Mouse (Mus musculus) C2C12 (cell line): ENCODE measurements at regions not wholly inside any gene's neighbourhood (a gene's known extent, or its start where the extent isn't known, plus 50 kb on each side); places are given as distances from the start of the nearest gene placed in this dataset.

ENCODE experiments used
- H3K27me3 ChIP-seq: one replicate; pipeline ENCODE4 v1.6.1; 2011; ENCODE audit not compliant: control insufficient read depth, insufficient read depth, insufficient read length
- H3K36me3 ChIP-seq: one replicate; pipeline ENCODE4 v1.6.1; 2011; ENCODE audit not compliant: control insufficient read depth, insufficient read depth
- H3K4me3 ChIP-seq: one replicate; pipeline ENCODE4 v1.5.1; 2011; ENCODE audit warnings: mild to moderate bottlenecking, control low read depth; ENCODE audit not compliant: poor library complexity, insufficient read depth, severe bottlenecking
- H3K79me2 ChIP-seq: one replicate; pipeline ENCODE4 v1.6.1; 2011; ENCODE audit not compliant: control insufficient read depth, insufficient read depth
- H3K79me3 ChIP-seq: one replicate; pipeline ENCODE4 v1.6.1; 2011; ENCODE audit warnings: low read depth, control low read depth
- H3ac ChIP-seq: one replicate; pipeline ENCODE3; 2011; ENCODE audit warnings: low read depth; ENCODE audit not compliant: control insufficient read depth, insufficient read length
- CEBPB ChIP-seq: IDR thresholded peaks from one replicate; pipeline ENCODE4 v1.6.1; 2011; ENCODE audit warnings: low read depth, mild to moderate bottlenecking, control low read depth, moderate library complexity
- CTCF ChIP-seq: IDR thresholded peaks from one replicate; pipeline ENCODE4 v1.5.1; 2011; ENCODE audit not compliant: control insufficient read depth, insufficient read depth, insufficient read length
- FOSL1 ChIP-seq: IDR thresholded peaks from one replicate; pipeline ENCODE4 v1.8.0; 2011; ENCODE audit warnings: mild to moderate bottlenecking, low read length; ENCODE audit not compliant: poor library complexity, insufficient read depth, severe bottlenecking
- MAX ChIP-seq: IDR thresholded peaks from one replicate; pipeline ENCODE4 v1.6.1; 2011; ENCODE audit warnings: mild to moderate bottlenecking, control low read depth
- MYOD1 ChIP-seq: IDR thresholded peaks from one replicate; pipeline ENCODE4 v1.6.1; 2011; ENCODE audit warnings: low read depth; ENCODE audit not compliant: control insufficient read depth, insufficient read length
- MYOG ChIP-seq: IDR thresholded peaks from one replicate; pipeline ENCODE4 v1.6.1; 2011; ENCODE audit not compliant: control insufficient read depth, insufficient read length; ENCODE audit errors: extremely low read depth
- USF1 ChIP-seq: IDR thresholded peaks from one replicate; pipeline ENCODE4 v1.6.1; 2011; ENCODE audit warnings: low read depth, mild to moderate bottlenecking, control low read depth, moderate library complexity

GRCm38 (mm10) chr5:106392213-106392612, 65.8 kb downstream of the Barhl2 start:
- H3K79me3 ChIP-seq, result no peaks in the 10 kb centered on the region
- no peak overlapping the region for H3ac ChIP-seq
- TF ChIP-seq MYOD1, result no peak
- no peak for TF ChIP-seq CEBPB
- TF ChIP-seq FOSL1, result no peak
- TF ChIP-seq MYOG, result no peak
- TF ChIP-seq MAX, result no peak
- no peak for TF ChIP-seq USF1
- TF ChIP-seq CTCF, result no peak
- H3K36me3 ChIP-seq, result no peaks in the 10 kb centered on the region
- no peaks in the 10 kb centered on the region for H3K27me3 ChIP-seq
- H3K4me3 ChIP-seq, result no peak overlapping the region
- H3K79me2 ChIP-seq, result no peaks in the 10 kb centered on the region

- H3K36me3 ChIP-seq, result no peaks in the 10 kb centered on the region
- no peak for TF ChIP-seq CEBPB
Measured at GRCm38 (mm10) chr5:106386621-106387020, 71.3 kb downstream of the Barhl2 start.

GRCm38 (mm10) chr5:106385838-106386237, 72.1 kb downstream of the Barhl2 start:
- no peaks in the 10 kb centered on the region for H3K27me3 ChIP-seq
- no peaks in the 10 kb centered on the region for H3K79me2 ChIP-seq
- no peak overlapping the region for H3K4me3 ChIP-seq
- H3K36me3 ChIP-seq, result no peaks in the 10 kb centered on the region
- H3K79me3 ChIP-seq, result no peaks in the 10 kb centered on the region
- TF ChIP-seq FOSL1, result no peak
- no peak overlapping the region for H3ac ChIP-seq

More at GRCm38 (mm10) chr5:106386621-106387020, 71.3 kb downstream of the Barhl2 start:
- Histone ChIP-seq H3K79me2 (no peaks in the 10 kb centered on the region), H3K4me3 (no peak overlapping the region), H3ac (no peak overlapping the region), H3K79me3 (no peaks in the 10 kb centered on the region), H3K27me3 (no peaks in the 10 kb centered on the region)

GRCm38 (mm10) chr5:106385219-106385618, 72.7 kb downstream of the Barhl2 start:
- TF ChIP-seq USF1 (no peak), CTCF (no peak), MYOD1 (no peak), CEBPB (no peak), MAX (no peak), FOSL1 (no peak), MYOG (no peak)

GRCm38 (mm10) chr5:106384138-106384770, 73.7 kb downstream of the Barhl2 start:
- H3K36me3 ChIP-seq, result no peaks in the 10 kb centered on the region
- H3ac ChIP-seq, result no peak overlapping the region
- no peak for TF ChIP-seq MAX
- no peak for TF ChIP-seq MYOD1
- TF ChIP-seq CTCF, result no peak
- TF ChIP-seq USF1, result no peak
- H3K27me3 ChIP-seq, result no peaks in the 10 kb centered on the region
- no peaks in the 10 kb centered on the region for H3K79me2 ChIP-seq
- no peak overlapping the region for H3K4me3 ChIP-seq
- H3K79me3 ChIP-seq, result no peaks in the 10 kb centered on the region

More at GRCm38 (mm10) chr5:106385219-106385618, 72.7 kb downstream of the Barhl2 start:
- no peak overlapping the region for H3ac ChIP-seq
- H3K27me3 ChIP-seq, result no peaks in the 10 kb centered on the region
- H3K4me3 ChIP-seq, result no peak overlapping the region
- H3K79me2 ChIP-seq, result no peaks in the 10 kb centered on the region
- no peaks in the 10 kb centered on the region for H3K36me3 ChIP-seq
- no peaks in the 10 kb centered on the region for H3K79me3 ChIP-seq

- Histone ChIP-seq H3ac (no peak overlapping the region), H3K4me3 (no peak overlapping the region), H3K27me3 (no peaks in the 10 kb centered on the region), H3K79me3 (no peaks in the 10 kb centered on the region), H3K79me2 (no peaks in the 10 kb centered on the region), H3K36me3 (no peaks in the 10 kb centered on the region)
- TF ChIP-seq MYOG (no peak), FOSL1 (no peak), MAX (no peak), CTCF (no peak), USF1 (no peak)
Measured at GRCm38 (mm10) chr5:106381919-106382318, 76.0 kb downstream of the Barhl2 start.
